Mouse (Mus musculus) urinary bladder, postnatal 36 days (tissue): ENCODE results near the gene Klre1.
A peak's percentile ranks its signal among the peaks of the same experiment; 100 is the strongest.

ENCODE experiments used
- DNase-seq, 2 experiments: peaks; one replicate each; pipeline ENCODE4 v3.0.0; 2022; ENCODE audit warnings: low spot score in 2 of 2, mixed read lengths in 1 of 2

The Klre1 gene

GRCm38 (mm10) chr6:129577605-129578004 is at the start of gene Klre1:
Gene Klre1, plus strand, starts transcription at chr6:129577905.
- no peak for DNase-seq

DNA sequence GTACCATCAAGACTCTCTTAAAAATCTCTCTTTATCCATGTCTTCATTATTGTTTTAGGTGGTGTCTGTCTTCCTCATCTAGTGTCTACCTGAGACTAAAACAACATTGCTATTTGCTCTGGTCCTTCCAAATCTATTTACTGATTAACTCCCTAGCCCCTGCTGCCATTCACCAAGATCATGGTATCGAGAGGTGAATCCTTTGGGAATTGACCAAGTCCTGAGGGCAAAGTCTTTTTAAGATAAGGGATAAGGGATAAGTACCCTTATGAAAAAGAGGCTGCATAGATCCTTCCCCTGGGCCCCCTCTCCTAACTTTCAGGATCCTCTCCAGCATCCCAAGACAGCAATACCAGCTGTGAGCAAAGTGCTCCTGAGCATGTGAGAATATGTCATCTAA is 48.1 kb upstream of the Klre1 start:
- DNase-seq: no peak

DNA sequence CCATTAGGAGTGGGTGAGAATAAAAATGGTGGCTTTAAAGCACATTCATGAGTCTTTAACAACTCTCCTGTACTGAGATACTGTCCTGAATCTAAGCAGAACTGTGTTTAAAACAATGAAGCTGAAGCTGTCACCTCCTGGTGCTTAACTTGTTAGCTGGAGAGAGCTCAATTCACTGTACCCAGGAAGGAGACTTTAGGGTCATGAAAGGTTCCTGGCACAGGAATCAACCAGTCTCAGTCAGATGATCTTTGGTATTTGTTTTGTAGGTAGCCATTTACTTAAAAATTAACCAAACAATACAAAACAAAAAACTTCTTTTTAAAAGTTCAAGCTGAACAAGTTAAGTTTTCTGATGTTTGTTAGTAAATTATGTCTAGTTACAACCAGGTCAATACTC is 47.4 kb upstream of the Klre1 start:
- no peak for DNase-seq

DNA sequence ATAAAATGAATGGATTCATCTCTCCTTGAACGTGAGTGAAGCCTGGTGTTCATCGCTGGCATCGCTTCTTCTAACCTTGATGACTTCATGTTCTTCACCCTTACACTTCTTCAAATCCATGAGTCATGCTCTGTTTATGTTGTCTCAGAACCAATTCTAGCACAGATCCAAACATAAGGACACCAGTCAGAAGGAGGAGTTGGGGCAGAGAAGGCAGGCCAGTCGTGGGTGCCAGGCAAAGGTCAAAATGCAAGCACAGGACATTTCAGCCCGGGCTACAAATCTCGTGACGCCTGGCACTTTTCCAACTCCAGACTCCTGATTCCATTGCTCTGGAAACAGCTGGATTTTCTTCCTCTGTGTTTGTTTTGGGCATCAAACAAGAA is 45.2 kb upstream of the Klre1 start:
- peak; percentile 28 to 79 for DNase-seq

DNA sequence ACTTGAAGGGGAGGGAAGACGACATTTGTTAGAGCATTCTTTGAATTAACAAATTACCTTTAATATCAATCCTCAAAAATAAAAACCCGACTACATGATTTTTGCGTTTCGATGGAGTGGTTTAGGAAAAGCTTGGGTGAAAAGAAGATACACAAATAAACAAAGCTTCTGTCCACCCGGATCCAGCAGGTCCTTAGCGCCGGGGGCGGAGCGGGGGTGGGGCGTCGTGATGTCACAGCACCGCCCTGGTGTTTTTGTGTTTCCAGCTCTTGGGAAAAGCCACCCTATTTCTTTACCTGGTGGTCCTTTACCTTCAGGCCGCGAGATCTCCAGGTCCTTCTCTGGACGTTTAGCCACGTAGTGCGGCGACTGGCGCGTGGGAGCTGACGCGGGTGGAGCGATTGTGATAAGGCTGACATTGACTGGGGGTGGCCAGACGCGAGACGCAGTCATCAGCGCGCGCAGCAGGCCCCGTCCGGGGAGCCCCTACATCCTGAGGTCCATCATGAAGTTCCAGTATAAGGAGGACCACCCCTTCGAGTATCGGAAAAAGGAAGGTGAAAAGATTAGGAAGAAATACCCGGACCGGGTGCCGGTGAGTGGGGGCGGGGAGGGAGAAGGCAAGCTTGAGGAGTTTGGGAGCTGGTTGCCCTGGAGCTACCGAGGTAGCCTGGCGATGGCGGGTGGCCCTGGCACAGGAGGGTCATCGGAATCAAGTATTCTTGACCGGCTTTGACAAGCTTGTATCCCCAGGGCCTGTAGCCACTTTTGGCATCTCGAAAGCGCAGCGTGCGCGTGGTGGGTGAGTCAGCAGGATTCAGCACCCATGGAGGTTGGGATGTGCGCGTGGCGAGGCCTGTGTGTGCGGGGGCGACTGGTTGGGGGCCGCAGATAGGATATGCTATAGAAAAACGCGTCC is 44.5 kb upstream of the Klre1 start, which contains the start of gene Gabarapl1:
Gene Gabarapl1 (plus strand): TSS at position 219 of the 919 bp plus-strand sequence.
- peak; percentile 80 to 86 for DNase-seq

DNA sequence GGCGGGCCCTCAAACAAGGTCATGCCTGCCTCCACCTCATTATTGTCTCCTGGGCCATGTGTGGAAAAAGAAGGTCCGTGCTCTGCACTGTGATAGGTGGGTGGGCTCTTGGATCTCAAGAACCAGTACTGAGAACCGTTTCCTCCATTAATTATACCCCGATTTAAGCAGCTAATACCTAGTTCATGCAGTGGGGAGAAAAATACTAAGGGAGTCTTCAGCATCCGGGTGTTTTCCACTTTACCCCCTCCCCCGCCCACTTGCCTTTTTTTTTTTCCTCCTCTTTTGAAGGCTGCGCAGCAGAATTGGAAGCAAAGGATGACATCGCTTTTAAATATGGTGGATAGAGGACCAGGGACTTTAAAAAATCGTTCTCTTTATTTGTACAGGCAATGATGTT is 43.6 kb upstream of the Klre1 start:
- DNase-seq: no peak

GRCm38 (mm10) chr6:129534627-129535190 is 43.0 kb upstream of the Klre1 start:
- no peak for DNase-seq

- no peak for DNase-seq
Measured at GRCm38 (mm10) chr6:129535723-129536122, 42.0 kb upstream of the Klre1 start.

- no peak for DNase-seq
Measured at GRCm38 (mm10) chr6:129538555-129538954, 39.1 kb upstream of the Klre1 start.

- DNase-seq: no peak
Measured at GRCm38 (mm10) chr6:129541931-129542330, 35.8 kb upstream of the Klre1 start.

DNA sequence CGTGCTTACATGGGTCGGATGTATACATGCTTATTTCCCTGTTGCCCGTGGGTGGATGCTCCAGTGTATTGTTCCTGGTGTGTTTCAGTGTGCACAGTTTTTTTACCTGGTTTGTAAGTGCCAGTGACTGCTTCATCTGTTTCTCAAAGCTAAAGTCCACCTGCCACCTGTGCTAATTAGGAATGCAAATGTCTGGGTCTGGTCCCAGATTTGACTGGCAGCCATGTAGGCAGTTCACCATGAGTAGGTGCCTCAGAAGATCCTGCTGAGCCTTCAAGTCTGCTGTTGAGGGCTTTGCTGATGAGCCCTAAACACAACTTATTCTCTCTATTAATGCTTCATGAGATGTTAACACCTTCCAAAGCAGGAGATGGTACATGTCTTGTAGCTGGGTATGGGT is 35.2 kb upstream of the Klre1 start:
- no peak for DNase-seq

- DNase-seq: peak; percentile 51 to 59
Measured at GRCm38 (mm10) chr6:129543709-129544606, 33.7 kb upstream of the Klre1 start.

GRCm38 (mm10) chr6:129547277-129547676 is 30.4 kb upstream of the Klre1 start:
- DNase-seq: no peak

- no peak for DNase-seq
Measured at GRCm38 (mm10) chr6:129548009-129548408, 29.7 kb upstream of the Klre1 start.

DNA sequence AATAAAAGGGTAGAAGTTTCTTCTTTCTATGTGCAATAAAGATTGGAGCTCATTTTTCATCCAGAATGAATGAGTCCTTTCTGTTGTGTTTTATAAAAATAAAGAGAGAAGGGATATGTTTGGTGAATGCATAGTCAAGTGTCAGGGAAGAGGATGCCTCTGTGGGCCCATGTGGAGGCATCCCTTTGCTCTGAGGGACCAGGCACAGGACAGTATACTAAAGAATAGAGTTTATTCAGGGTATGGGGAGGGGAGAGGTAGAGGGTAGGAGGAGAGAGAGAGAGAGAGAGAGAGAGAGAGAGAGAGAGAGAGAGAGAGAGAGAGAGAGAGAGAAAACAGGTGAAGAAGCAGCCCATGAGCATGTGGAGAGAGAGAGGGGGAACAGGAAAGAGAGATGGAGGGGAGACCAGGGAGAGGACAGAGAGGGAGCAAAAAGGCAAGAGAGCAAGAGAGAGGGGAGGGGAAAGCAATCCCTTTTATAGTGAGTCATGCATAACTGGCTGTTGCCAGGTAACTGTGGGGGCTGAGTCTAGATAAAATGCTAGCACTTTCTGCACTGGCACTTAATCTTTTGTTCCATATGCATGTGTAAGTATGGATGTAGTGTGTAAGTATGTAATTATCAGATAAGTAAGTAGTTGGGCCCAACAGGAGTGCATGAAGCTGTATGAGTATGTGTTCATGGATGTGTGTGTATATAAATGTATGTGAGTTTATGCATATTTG is 20.2 kb upstream of the Klre1 start:
- no peak for DNase-seq

GRCm38 (mm10) chr6:129558946-129559640 is 18.6 kb upstream of the Klre1 start:
- peak; percentile 49 to 58 for DNase-seq

DNA sequence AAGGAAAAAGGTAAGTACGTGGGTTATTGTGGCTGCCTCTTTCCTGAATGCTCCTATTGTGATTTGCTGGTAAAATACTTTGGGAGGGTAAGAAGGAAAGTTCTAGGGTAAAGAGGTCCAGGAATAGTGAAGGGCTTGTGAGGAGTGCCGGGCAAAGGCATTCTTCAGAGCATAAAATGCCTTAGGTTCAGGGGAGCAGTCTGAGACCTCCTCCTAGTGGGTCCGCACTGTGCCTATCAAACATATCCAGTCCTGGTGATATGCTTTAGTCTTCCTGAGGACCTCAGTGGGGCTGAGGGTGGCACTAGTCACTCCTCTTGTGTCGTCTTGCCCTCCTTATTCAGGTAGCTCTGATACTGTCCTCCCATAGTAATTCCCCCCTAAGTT is 18.1 kb upstream of the Klre1 start:
- no peak for DNase-seq

GRCm38 (mm10) chr6:129565257-129565656 is 12.4 kb upstream of the Klre1 start:
- no peak for DNase-seq

DNA sequence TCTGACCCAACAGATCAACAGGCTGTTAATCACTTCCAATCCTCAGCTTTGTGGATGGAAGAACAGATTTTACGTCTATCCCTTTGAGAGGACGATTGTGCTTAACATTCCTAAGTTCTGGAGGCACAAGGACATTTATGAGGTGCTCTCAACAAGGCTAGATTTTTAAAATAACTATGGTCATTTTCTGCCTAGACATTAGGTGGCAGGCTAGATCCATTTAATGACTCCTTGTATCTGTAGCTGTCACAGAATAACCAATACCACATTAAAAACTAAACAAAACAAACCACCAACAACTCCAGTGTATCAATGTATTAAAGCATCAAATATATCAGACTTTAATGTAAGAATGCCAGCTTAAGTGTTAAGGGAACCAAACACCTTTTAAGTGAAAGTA is 2.4 kb upstream of the Klre1 start:
- DNase-seq: no peak

DNA sequence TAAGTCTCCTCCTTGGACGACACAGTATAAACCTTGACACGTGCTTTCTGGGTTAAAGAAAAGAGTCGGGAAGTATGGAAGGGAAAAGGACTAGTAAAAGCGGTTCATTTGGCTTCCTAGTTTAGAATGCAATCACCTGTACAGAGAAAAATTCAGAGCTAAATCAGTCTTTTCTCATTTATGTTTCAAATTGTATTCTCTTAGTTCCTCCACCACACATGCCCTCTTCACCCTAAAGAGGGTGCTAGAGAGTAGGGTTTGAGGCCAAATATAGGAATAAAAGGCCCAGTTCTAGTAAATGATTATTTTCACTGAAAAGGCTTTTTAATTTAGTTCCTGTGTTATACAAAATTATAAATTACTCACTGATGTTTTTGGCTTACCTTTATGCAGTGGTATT is 3.6 kb downstream of the Klre1 start:
- DNase-seq: no peak

- DNase-seq: no peak
Measured at GRCm38 (mm10) chr6:129581896-129582295, 4.2 kb downstream of the Klre1 start.
